Mouse (Mus musculus): ENCODE measurements around the gene Creb3l4.
A peak's percentile ranks its signal among the peaks of the same experiment; 100 is the strongest.

DNA sequence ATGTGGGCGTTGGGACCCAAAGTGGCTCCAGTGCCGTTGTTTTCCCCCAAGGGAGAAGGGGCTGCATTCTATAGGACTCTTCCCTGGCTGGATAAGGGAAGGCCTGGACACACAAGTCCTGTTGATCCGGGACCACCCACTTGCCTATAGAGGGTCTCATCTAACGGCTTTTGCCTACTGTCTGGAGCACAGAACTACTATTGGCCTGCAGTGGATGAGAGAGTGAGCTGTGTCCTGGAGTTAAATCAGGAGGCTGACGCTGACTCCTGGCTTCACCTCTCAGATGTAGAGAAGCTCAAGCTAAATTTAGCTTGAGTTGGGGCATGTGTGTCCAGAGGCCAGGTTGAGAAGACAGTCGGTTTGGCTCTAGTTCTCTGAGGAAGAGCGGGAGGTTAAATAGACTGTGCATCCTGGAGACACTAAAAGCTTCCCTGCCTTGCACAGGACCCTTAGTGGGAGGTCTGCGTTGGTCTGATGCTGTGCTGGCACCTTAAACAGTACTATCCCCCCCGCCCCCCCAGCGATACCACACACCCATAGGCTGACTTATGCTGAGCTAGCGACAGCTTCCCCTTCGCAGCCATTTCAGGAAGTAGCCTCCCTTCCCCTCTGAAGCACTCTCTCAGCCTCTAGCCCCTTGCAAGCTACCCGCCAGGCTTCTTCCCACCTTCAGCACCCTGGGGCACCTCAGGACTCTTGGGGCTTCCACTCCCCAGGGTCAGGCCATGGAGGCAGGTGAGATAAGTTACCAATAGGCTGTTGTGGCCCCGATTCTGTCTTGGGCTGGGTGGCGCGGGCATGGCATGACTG lies 22.8 kb upstream of the Creb3l4 start:
- TF ChIP-seq USF1 (IDR thresholded peaks at IDR 0.05; ENCODE audit: low read depth, low read length) (peak; percentile 19; the same call in 1 of the 2 replicates), CHD2 (IDR thresholded peaks at IDR 0.05; ENCODE audit: low read length) (no peak), POLR2AphosphoS2 (IDR thresholded peaks at IDR 0.05; ENCODE audit: low read length) (peak; percentile 64), CTCF (IDR thresholded peaks at IDR 0.05 in 2 of 3, conservative IDR thresholded peaks at IDR 0.05 in 1 of 3; ENCODE audit: control insufficient read depth in 1 of 3, insufficient read depth in 1 of 3, low read depth in 2 of 3, low read length in 3 of 3, poor library complexity in 1 of 3, severe bottlenecking in 1 of 3) (no peak), ZC3H11A (IDR thresholded peaks at IDR 0.05; ENCODE audit: low read depth, low read length) (0 out of 2 replicates have a peak, but pooled peaks have one; percentile 8), TBP (IDR thresholded peaks at IDR 0.05; ENCODE audit: low read depth, low read length) (peak; percentile 94), EP300 (IDR thresholded peaks at IDR 0.05; ENCODE audit: low read depth in 1 of 2, low read length in 2 of 2) (no peak; a peak in 1 of 4 replicates), SMC3 (IDR thresholded peaks at IDR 0.05; ENCODE audit: low read depth, low read length) (no peak; the same call in 1 of the 2 replicates)
